Mouse (Mus musculus) C2C12 (cell line): Measurements from ENCODE around the gene Olfr1246.

ENCODE experiments used
- CTCF ChIP-seq: IDR thresholded peaks from one replicate; pipeline ENCODE4 v1.5.1; 2011; ENCODE audit not compliant: control insufficient read depth, insufficient read depth, insufficient read length
- MAX ChIP-seq: IDR thresholded peaks from one replicate; pipeline ENCODE4 v1.6.1; 2011; ENCODE audit warnings: mild to moderate bottlenecking, control low read depth
- MYOD1 ChIP-seq: IDR thresholded peaks from one replicate; pipeline ENCODE4 v1.6.1; 2011; ENCODE audit warnings: low read depth; ENCODE audit not compliant: control insufficient read depth, insufficient read length
- USF1 ChIP-seq: IDR thresholded peaks from one replicate; pipeline ENCODE4 v1.6.1; 2011; ENCODE audit warnings: low read depth, mild to moderate bottlenecking, control low read depth, moderate library complexity

DNA sequence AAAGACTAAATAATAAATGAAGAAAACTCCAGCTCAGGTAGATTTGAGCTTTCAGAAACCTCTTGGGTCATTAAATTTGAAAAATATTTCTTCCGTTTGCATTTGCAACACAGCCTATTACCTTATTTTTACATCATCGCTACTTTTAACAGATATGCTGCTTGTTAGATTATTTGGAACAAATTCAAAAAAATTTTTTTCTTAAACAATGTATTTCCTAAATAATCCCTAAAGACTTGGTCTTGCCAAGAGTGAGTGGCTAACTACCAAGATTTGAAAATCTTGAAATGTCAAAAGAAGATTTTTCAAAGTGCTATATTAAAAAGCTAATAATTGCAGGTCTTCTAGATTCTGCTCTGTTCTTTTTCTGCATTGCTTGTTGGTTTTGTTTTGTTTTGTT is 21.1 kb upstream of the Olfr1246 start, which contains the start of gene Olfr1247:
- TF ChIP-seq MYOD1 (no peak), MAX (no peak), CTCF (no peak), USF1 (no peak)
